Mouse (Mus musculus) R1 (cell line): ENCODE results near the gene Naa60.

Source experiments
- DNase-seq: peaks from one replicate; pipeline ENCODE4 v3.0.0-alpha.2; 2018; ENCODE audit warnings: low read depth, low spot score

The Naa60 gene

DNA sequence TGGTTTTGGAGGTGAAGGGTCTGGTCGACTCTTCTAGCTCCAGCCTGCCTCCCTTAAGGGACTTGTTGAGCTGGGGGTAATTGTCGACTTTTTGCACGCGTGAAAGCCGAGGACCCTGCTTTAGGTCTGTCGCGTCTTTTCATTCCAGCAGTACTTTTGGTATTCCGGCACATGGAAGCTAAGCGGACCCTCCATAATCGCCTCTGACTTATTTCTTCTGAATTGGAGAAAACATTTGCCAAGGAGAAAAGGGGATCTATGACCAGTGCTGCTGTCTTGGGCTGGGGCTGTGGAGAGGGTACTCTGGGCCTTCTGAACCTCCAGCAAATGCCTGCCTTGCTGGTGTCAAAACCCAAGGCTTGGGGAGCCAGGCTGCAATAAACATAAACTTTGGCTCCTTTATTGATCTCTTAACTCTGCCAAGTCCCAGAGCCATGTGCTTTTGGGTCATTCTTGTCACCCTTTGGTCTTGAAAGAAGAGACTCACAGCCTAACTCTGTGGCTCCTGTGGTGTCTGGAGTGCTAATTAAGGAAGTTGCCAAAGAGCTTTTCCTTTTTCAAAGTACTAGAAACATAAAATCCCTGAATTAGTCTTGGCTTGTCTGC lies 13.0 kb downstream of the Naa60 start:
- DNase-seq: no peak

DNA sequence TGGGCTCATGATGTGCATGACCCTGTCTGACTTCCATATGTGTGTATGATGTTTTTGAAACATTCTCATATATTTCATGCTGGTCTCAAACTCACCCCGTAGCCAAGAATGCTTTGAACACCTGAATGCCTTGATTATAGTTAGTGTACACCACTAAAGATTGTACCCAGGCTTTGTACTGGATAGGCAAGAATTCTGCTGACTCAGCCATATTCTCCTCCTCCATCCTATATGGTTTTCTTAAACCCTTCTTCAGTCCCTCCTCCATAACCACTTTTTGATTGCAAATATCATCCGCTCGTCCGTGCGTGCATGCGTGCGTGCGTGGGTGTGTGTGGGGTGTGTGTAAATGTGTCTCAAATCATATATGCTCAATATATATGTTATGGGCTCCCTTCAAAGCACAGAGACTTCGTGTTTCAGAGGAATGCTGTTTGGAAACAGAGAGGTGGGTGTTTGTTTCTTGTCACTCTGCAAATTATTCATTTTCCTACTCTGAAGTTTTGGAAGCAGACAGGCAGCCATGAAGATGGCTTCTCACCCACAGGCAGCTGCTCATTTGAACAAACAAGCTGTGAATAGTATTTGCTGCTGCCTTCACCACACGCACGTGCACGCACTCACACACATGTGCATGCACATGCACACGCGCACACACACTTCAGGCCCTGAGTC lies 19.6 kb downstream of the Naa60 start:
- DNase-seq: no peak

DNA sequence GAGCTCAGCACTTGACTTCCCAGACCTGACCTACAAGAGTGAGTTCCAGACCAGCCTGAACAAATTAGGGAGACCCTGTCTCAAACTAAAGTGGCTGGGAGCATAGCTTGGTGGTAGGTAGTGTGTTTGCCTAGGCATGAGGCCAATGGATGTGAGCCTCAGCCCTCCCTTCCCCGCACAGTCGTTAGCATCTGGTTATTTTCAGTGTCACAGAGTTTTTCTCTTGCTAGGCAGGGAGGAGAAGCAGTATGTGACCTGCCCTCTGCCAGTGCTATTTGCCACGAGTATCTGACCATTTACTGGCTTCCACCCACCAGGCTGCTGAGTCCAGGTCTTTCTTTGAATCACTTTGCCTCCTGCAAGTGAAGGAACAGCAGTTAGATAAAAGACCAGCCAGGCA lies 21.6 kb downstream of the Naa60 start:
- DNase-seq: no peak

GRCm38 (mm10) chr16:3895173-3895792 lies 23.1 kb downstream of the Naa60 start:
- DNase-seq: peak; percentile 86

DNA sequence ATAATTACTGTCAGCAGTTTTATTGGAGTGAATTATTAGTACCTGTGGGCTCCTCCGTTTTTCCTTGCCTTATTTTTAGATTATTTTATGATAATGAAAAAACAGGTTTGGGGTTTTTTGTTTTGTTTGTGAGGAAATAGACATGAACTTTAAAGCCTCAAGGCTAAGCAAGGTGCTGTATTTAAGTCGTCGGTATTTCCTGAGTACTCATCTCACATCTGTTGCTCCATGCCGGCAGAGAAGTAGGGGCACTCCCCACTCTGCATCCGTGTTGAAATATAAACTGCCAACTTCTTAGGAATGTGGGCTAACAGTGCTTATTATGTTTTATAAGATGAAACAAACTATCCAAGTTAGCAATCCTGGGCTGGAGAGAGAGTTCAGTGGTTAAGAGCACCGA lies 23.9 kb downstream of the Naa60 start:
- DNase-seq: no peak

DNA sequence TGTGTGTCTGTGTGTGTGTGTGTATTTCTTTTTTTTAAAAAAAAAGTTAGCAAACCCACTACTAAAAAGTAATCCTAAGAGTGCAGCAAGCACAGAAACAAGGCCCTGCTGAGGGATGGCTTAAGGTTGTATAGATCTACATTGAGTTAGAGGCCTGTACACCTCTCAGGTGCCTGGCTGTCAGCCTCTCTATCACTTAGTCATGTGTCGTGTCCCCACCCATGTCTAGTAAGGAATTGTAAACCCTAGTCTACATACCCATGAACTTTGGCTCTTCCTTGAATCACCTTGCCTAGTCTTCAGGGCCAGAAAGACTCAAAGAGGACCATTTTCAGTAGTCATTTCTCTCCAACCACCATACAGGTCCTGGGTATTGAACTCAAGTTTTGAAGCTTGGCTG lies 24.4 kb downstream of the Naa60 start:
- DNase-seq: no peak

GRCm38 (mm10) chr16:3907471-3907870 lies 35.3 kb downstream of the Naa60 start:
- DNase-seq: no peak

- DNase-seq: peak; percentile 96
Measured at GRCm38 (mm10) chr16:3908537-3909111, 36.4 kb downstream of the Naa60 start, which contains the start of the genes 1700037C18Rik and Cluap1. Gene 1700037C18Rik (minus strand): TSS chr16:3908689. Gene Cluap1 (plus strand): TSS chr16:3908801.

GRCm38 (mm10) chr16:3909118-3909517 lies 36.9 kb downstream of the Naa60 start:
- no peak for DNase-seq

DNA sequence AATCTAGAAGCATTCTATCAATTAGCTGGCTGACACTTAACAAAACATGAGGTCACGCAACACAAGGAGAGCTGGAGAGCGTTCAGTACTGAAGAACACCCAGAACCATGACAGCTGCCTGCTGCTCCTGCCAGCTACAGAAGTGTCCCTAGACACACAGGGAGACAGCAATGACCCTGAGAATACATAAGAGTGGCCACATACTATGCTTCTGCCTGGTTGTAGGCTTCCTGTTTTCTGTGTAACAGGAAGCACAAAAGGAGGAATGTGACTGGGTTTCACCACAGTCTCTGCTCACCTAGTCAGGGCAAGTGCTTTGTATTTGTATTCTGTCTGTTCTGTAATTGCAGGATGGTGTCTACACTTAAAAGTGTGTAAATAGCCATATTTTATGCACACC lies 48.6 kb downstream of the Naa60 start:
- no peak for DNase-seq

DNA sequence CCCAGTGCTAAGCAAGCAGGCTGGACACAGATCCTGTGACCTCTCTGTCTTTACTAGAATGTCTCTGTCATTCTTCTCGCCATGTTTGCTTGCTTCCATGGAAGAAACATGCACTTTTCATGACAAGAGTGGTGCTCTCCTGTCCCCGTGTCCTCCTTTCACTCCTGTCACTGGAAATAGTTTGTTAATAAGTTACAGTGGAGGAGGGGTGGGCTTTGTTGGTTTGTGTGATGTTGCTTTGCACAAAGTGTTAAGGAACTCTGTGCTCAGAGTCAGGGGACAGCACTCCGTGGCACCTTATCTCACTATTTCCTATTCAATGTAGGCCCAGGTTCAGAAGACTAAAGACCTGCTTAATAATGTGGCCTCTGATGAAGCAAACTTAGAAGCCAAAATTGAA lies 51.3 kb downstream of the Naa60 start:
- DNase-seq: no peak

DNA sequence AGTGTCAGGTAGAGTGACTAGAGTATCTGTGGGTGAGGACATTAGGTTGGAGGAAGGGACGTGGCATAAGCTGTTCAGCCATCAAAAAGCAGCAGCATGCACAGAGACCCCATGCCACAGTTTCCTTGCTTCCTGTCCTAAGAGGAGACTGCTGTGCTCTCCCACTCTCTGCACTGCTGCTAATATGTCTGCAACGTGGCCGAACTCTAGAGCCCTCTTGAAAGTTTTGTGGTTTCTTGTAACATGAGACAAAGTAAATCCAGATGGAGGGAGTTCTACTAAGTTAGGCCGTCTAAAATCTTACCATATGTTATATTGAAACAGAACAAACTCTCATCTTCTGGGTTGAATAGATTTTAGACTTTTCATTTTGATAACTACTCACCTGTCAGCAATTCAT lies 51.8 kb downstream of the Naa60 start:
- DNase-seq: no peak

DNA sequence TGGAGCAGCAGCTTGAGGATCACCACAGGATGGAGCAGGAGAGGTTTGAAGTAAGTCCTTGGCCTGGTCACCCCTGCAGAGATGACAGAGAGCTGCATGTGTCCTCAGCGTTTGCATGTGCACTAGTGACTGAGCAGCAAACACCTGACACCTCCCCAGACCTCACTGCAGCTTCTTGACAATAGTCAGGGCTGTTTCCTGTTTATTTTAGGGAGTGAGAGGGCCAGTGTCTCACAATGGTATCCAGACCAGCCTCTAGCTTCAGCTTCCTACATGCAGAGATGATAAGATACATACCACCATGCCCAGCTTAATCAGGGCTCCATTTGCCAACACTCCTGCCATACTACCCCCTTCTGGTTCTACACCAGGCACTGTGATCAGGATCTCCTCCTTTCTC lies 56.4 kb downstream of the Naa60 start:
- no peak for DNase-seq

DNA sequence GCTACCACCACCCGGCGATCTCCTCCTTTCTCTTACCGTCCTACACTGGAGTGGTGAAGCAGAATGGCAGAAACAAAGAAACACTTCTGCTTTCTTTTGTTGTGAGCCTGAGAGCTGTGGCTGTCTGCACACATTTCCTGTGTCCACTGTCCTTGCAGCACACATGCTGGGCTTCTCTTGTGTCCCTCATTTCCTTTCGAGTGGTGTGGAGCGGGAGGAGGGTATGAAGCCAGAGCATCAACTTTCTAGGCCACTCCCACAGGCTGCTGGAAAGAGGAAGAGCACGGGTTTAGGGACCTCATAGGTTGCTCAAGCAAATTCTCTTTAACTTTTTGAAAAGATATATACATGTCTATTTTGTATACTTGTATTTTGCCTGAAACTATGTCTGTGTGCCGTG lies 57.0 kb downstream of the Naa60 start:
- DNase-seq: peak; percentile 59

DNA sequence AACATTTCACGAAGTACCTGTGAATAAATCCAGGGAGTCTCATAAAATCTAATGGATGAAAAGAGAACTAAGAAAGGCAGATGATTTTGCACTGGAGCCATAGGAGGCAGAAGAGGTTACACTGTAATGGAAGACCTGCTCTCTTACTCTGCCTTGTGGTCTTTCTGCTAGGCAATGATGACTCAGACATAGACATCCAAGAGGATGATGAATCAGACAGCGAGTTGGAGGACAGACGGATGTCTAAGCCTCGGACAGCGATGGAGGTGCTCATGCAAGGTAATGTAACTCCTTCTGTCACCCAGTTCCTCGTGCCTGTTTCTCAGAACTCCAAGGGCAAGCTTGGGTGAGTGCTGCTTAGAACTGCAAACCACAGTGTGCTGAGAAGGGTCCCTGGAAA lies 61.4 kb downstream of the Naa60 start:
- DNase-seq: no peak

- DNase-seq: no peak
Measured at GRCm38 (mm10) chr16:3934091-3934490, 61.9 kb downstream of the Naa60 start.

- DNase-seq: no peak
Measured at GRCm38 (mm10) chr16:3934701-3935100, 62.5 kb downstream of the Naa60 start.

GRCm38 (mm10) chr16:3951141-3951540 lies 79.0 kb downstream of the Naa60 start:
- no peak for DNase-seq
